Mouse (Mus musculus): ENCODE data around the gene Gm11007. TPM values are rescaled to one million over a fixed set of nuclear protein-coding genes. Genes with fewer than 3 reads are reported as not detected.
"Not testable (repeated sequence)": the region's sequence is repeated elsewhere in the genome, so short reads cannot be mapped to it uniquely, and the experiment has no call there.

Gm11007 gene
- polyA plus RNA-seq (2015; fragmentation: Nextera tagmentation; extraction: Ambion mirVana), result not detected in 2 replicates

DNA sequence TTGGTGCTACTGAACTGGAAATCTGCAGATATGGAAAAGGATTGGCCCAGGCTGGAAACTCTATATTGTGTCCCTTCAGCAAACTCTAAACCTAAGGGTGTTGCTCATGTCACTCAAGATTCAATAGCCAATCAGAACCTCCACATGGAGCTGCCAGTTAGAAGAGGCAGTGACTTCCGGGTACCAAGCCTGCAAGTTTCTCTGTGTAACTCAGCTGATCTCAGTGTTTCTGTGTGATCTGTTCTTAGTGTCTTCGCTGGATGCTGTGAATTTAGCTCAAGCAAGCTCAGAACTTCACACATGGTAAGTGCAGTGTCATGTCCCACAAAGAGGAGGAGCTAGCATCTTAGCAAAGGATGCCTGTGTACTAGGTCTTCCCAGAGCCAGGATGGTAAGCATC lies at the start of gene Gm11007:
Gm11007 (plus strand) TSS at position 301 of the 400 bp plus-strand sequence.
- H3K4me2 ChIP-seq; H3K4me1 ChIP-seq; H3K9me3 ChIP-seq; H3K4me3 ChIP-seq; H3K36me3 ChIP-seq; H3K27ac ChIP-seq (replicated peaks); H3K9ac ChIP-seq; ATAC-seq (ENCODE audit: extremely low read depth, insufficient number of reproducible peaks, low FRiP score, low TSS enrichment); H3K27me3 ChIP-seq (replicated peaks): not testable (repeated sequence)
- no CpG with 5 or more reads among the region's 2 CpGs for WGBS

Other genes starting within 250 kb of the Gm11007 start
- gene Gm4724, start 208.2 kb upstream of the Gm11007 start, polyA plus RNA-seq (2015; fragmentation: Nextera tagmentation; extraction: Ambion mirVana), result 5.2 and 7.6 TPM in 2 replicates
- gene Zfp965, start 174.0 kb upstream of the Gm11007 start, polyA plus RNA-seq (2015; fragmentation: Nextera tagmentation; extraction: Ambion mirVana), result 0.61 and 8.3 TPM in 2 replicates
- 16.4 and 26.3 TPM in 2 replicates for gene Zfp969, start 59.7 kb downstream of the Gm11007 start, polyA plus RNA-seq (2015; fragmentation: Nextera tagmentation; extraction: Ambion mirVana)
- gene Gm2007, start 97.6 kb downstream of the Gm11007 start, polyA plus RNA-seq (2015; fragmentation: Nextera tagmentation; extraction: Ambion mirVana), result not detected in 2 replicates
- 3.7 and 6.1 TPM in 2 replicates for gene Gm14288, start 157.1 kb downstream of the Gm11007 start, polyA plus RNA-seq (2015; fragmentation: Nextera tagmentation; extraction: Ambion mirVana)
- 16.6 and 18.7 TPM in 2 replicates for gene Gm6710, start 225.2 kb downstream of the Gm11007 start, polyA plus RNA-seq (2015; fragmentation: Nextera tagmentation; extraction: Ambion mirVana)